28 mouse cellular contexts compared by ENCODE assay signal in the genomic region with DNA sequence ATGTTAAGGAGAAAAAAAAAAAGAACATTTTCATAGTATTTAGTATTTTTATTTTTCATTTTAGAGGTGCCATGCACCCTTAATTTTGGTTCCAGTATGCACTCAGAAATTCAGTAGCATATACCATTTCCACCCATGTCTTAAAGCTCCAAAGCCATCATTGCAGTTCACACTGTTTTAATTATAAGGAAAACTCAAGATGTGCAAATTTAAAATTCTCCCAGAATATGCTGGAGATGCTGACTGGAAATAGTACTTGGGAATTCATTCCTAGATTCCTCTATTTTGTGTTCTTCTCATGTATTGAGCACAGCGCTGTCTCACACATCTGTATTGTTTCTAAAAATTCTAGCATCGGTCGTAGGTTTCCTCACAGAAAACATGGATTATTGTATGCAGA.
"Had no signal": no experiment of that assay in that cellular context is flagged by ENCODE, and none has a peak within 500 bp of the region (broad histone marks: within the 10 kb centered on the region; RNA-seq: fewer than 3 reads in every experiment).

No protein-coding gene starts in this region.

- ATAC-seq: forebrain, embryonic 13.5 days; forebrain, embryonic 14.5 days; forebrain, embryonic 15.5 days; forebrain, embryonic 16.5 days had no signal

- H3K4me2 ChIP-seq: embryonic facial prominence, embryonic 12.5 days; embryonic facial prominence, embryonic 13.5 days; embryonic facial prominence, embryonic 15.5 days; forebrain, embryonic 12.5 days; forebrain, embryonic 13.5 days; forebrain, embryonic 15.5 days had no signal

- H3K4me1 ChIP-seq: embryonic facial prominence, embryonic 10.5 days; embryonic facial prominence, embryonic 12.5 days; embryonic facial prominence, embryonic 13.5 days; embryonic facial prominence, embryonic 15.5 days; forebrain, embryonic 12.5 days; forebrain, embryonic 13.5 days; forebrain, embryonic 15.5 days; heart, embryonic 10.5 days had no signal

- H3K27me3 ChIP-seq: embryonic facial prominence, embryonic 12.5 days; embryonic facial prominence, embryonic 13.5 days; embryonic facial prominence, embryonic 15.5 days; forebrain, embryonic 12.5 days; forebrain, embryonic 13.5 days; forebrain, embryonic 15.5 days had no signal

- H3K4me3 ChIP-seq: embryonic facial prominence, embryonic 10.5 days; embryonic facial prominence, embryonic 12.5 days; embryonic facial prominence, embryonic 13.5 days; embryonic facial prominence, embryonic 15.5 days; erythroblast, embryonic 14.5 days; forebrain, embryonic 12.5 days; forebrain, embryonic 13.5 days; forebrain, embryonic 15.5 days; gastrocnemius, adult 2 months; heart, adult 2 months; heart, embryonic 10.5 days had no signal

- H3K9me3 ChIP-seq: embryonic facial prominence, embryonic 10.5 days; embryonic facial prominence, embryonic 12.5 days; embryonic facial prominence, embryonic 13.5 days; embryonic facial prominence, embryonic 15.5 days; forebrain, embryonic 12.5 days; forebrain, embryonic 13.5 days; forebrain, embryonic 15.5 days; heart, embryonic 10.5 days had no signal

- H3K9ac ChIP-seq: embryonic facial prominence, embryonic 12.5 days; embryonic facial prominence, embryonic 13.5 days; embryonic facial prominence, embryonic 15.5 days; forebrain, embryonic 12.5 days; forebrain, embryonic 13.5 days; forebrain, embryonic 15.5 days had no signal

- DNase-seq: cerebellum, adult 2 months; cerebellum, adult 8-10 months; cerebellum, adult 9-10 months; cerebellum, adult 9-11 months; cerebellum, postnatal 10 days; cerebellum, postnatal 14 days; cerebellum, postnatal 25 days; cerebellum, postnatal 36 days; embryo, embryonic 11 days; gastrocnemius, adult 2 months; gastrocnemius, postnatal 10 days; gastrocnemius, postnatal 14 days; gastrocnemius, postnatal 25 days; gastrocnemius, postnatal 36 days; heart, adult 11 months; heart, adult 18-20 months; heart, adult 2 months had no signal

- H3K27ac ChIP-seq: embryonic facial prominence, embryonic 10.5 days; embryonic facial prominence, embryonic 12.5 days; embryonic facial prominence, embryonic 13.5 days; embryonic facial prominence, embryonic 15.5 days; forebrain, embryonic 12.5 days; forebrain, embryonic 13.5 days; forebrain, embryonic 15.5 days; gastrocnemius, adult 2 months; heart, adult 2 months; heart, embryonic 10.5 days had no signal
